Comparison of ENCODE assay signal across 13 mouse cellular contexts in genomic region chr12:108904276-108904653, GRCm38 (mm10). TPM values are rescaled to one million over a fixed set of nuclear protein-coding genes. Genes with fewer than 3 reads are reported as not detected.
DNase-seq lines count a peak whose midpoint lies in the region; ATAC-seq lines count a peak whose summit lies in the region.
"Had no signal": no experiment of that assay in that cellular context is flagged by ENCODE, and none has a peak within 500 bp of the region (broad histone marks: within the 10 kb centered on the region; RNA-seq: fewer than 3 reads in every experiment).

No protein-coding gene starts in this region.

- H3K9ac ChIP-seq in embryonic facial prominence, embryonic 14.5 days (ENCODE audit: low read depth, low read length) = peak overlapping the region; percentile 9; the same call in 1 of the 2 replicates
- 0 out of 2 replicates have a peak overlapping the region, but pooled peaks have one; percentile 8 for H3K9ac ChIP-seq in intestine, embryonic 15.5 days
- H3K9ac ChIP-seq in stomach, embryonic 14.5 days (replicated peaks; ENCODE audit: low read depth, low read length) = no peak overlapping the region
- H3K9ac ChIP-seq: heart, embryonic 15.5 days; liver, postnatal 0 days had no signal

- H3K4me1 ChIP-seq in embryonic facial prominence, embryonic 14.5 days (ENCODE audit: control insufficient read depth, insufficient read depth, low read length) = peaks cover 5% of the 10 kb centered on the region
- peaks cover 23% of the 10 kb centered on the region for H3K4me1 ChIP-seq in intestine, embryonic 15.5 days (replicated peaks)
- H3K4me1 ChIP-seq in stomach, embryonic 14.5 days (ENCODE audit: control insufficient read depth, insufficient read depth, low read length) = peaks cover 37% of the 10 kb centered on the region
- H3K4me1 ChIP-seq: heart, embryonic 15.5 days had no signal

- no peak overlapping the region for H3K4me2 ChIP-seq in embryonic facial prominence, embryonic 14.5 days (ENCODE audit: low read depth, low read length)
- H3K4me2 ChIP-seq in intestine, embryonic 15.5 days (replicated peaks) = no peak overlapping the region
- H3K4me2 ChIP-seq in stomach, embryonic 14.5 days (replicated peaks; ENCODE audit: low read depth, low read length) = no peak overlapping the region
- H3K4me2 ChIP-seq: heart, embryonic 15.5 days had no signal

- H3K9me3 ChIP-seq in embryonic facial prominence, embryonic 14.5 days (ENCODE audit: control insufficient read depth, low read length) = no peaks in the 10 kb centered on the region
- H3K9me3 ChIP-seq in intestine, embryonic 15.5 days = no peaks in the 10 kb centered on the region
- no peaks in the 10 kb centered on the region for H3K9me3 ChIP-seq in stomach, embryonic 14.5 days (ENCODE audit: control insufficient read depth, low read depth, low read length)
- H3K9me3 ChIP-seq: heart, embryonic 15.5 days; megakaryocyte, embryonic 14.5 days had no signal

- peaks cover 4% of the 10 kb centered on the region; the same call in 1 of the 2 replicates for H3K27me3 ChIP-seq in embryonic facial prominence, embryonic 14.5 days (replicated peaks; ENCODE audit: control insufficient read depth, insufficient read depth, low read length)
- H3K27me3 ChIP-seq in intestine, embryonic 15.5 days (replicated peaks) = no peaks in the 10 kb centered on the region
- H3K27me3 ChIP-seq in stomach, embryonic 14.5 days (ENCODE audit: control insufficient read depth, insufficient read depth, low read length) = no peaks in the 10 kb centered on the region
- H3K27me3 ChIP-seq: heart, embryonic 15.5 days; megakaryocyte, embryonic 14.5 days had no signal

- no peak for ATAC-seq in embryonic facial prominence, embryonic 14.5 days (ENCODE audit: low read depth)
- no peak for ATAC-seq in intestine, embryonic 15.5 days
- ATAC-seq in stomach, embryonic 14.5 days (ENCODE audit: insufficient number of reproducible peaks, insufficient read depth, low FRiP score, low read depth) = no peak
- ATAC-seq: CD4-positive, CD25-positive, alpha-beta regulatory T cell, adult 4 months; liver, postnatal 0 days had no signal

- H3K4me3 ChIP-seq in embryonic facial prominence, embryonic 14.5 days (ENCODE audit: low read depth, low read length) = no peak overlapping the region
- no peak overlapping the region for H3K4me3 ChIP-seq in intestine, embryonic 15.5 days (replicated peaks)
- no peak overlapping the region for H3K4me3 ChIP-seq in stomach, embryonic 14.5 days (ENCODE audit: low read depth, low read length)
- H3K4me3 ChIP-seq: heart, embryonic 15.5 days; left cerebral cortex, adult 2 months; megakaryocyte, embryonic 14.5 days had no signal

- peak; percentile 34 for DNase-seq in kidney, postnatal 10 days
- DNase-seq in kidney, adult 9 months = no peak
- peak; percentile 44 for DNase-seq in embryonic facial prominence, embryonic 14.5 days (ENCODE audit: low spot score)
- no peak for DNase-seq in left cerebral cortex, postnatal 4 days
- DNase-seq in ovary, adult 18-20 months (ENCODE audit: low spot score) = no peak

- 31% methylated on average over 8 of the region's 8 CpGs for WGBS in embryonic facial prominence, embryonic 14.5 days
- 30% methylated on average over 8 of the region's 8 CpGs for WGBS in intestine, embryonic 15.5 days
- 21% methylated on average over 8 of the region's 8 CpGs for WGBS in stomach, embryonic 14.5 days

- intact Hi-C loops in left cerebral cortex, postnatal 4 days (cut with DNase I) = loop anchor here (5.0 kb wide), 3 partner anchors 488 to 1493 kb away; no protein-coding TSS in a partner anchor

- H3K27ac ChIP-seq in embryonic facial prominence, embryonic 14.5 days (replicated peaks; ENCODE audit: low read depth, low read length) = no peak overlapping the region
- 0 out of 2 replicates have a peak overlapping the region, but pooled peaks have one; percentile 9 for H3K27ac ChIP-seq in intestine, embryonic 15.5 days
- H3K27ac ChIP-seq in stomach, embryonic 14.5 days (ENCODE audit: low read length) = peak overlapping the region; percentile 84
- H3K27ac ChIP-seq: heart, embryonic 15.5 days; kidney, postnatal 0 days; left cerebral cortex, adult 2 months had no signal

- H3K36me3 ChIP-seq in embryonic facial prominence, embryonic 14.5 days (ENCODE audit: control insufficient read depth, insufficient read depth, low read length) = no peaks in the 10 kb centered on the region
- H3K36me3 ChIP-seq in intestine, embryonic 15.5 days = no peaks in the 10 kb centered on the region
- H3K36me3 ChIP-seq in stomach, embryonic 14.5 days (ENCODE audit: control insufficient read depth, insufficient read depth, low read length) = no peaks in the 10 kb centered on the region; the same call in 1 of the 2 replicates
- H3K36me3 ChIP-seq: heart, embryonic 15.5 days had no signal

RNA-seq across cellular contexts. Expression of gene Wars, which starts 10.3 kb away (rescaled TPM):
- polyA plus RNA-seq in embryonic facial prominence, embryonic 14.5 days (2014; fragmentation: Nextera tagmentation; extraction: Ambion mirVana) = 63.6 and 73.1 TPM in 2 replicates
- 81.9 and 85.5 TPM in 2 replicates for polyA plus RNA-seq in intestine, embryonic 15.5 days (2015; fragmentation: Nextera tagmentation; extraction: Ambion mirVana)
- polyA plus RNA-seq in stomach, embryonic 14.5 days (2014; fragmentation: Nextera tagmentation; extraction: Ambion mirVana) = 94.2 and 100 TPM in 2 replicates
- total RNA-seq in left cerebral cortex, postnatal 4 days (2021) = 10 to 100 TPM; 93.2 to 99.7 TPM

RNA-seq across cellular contexts. Expression of gene Wdr25, which starts 10.8 kb away (rescaled TPM):
- polyA plus RNA-seq in embryonic facial prominence, embryonic 14.5 days (2014; fragmentation: Nextera tagmentation; extraction: Ambion mirVana) = 2.6 and 3.8 TPM in 2 replicates
- 5.7 and 8.3 TPM in 2 replicates for polyA plus RNA-seq in intestine, embryonic 15.5 days (2015; fragmentation: Nextera tagmentation; extraction: Ambion mirVana)
- 6.8 and 6.9 TPM in 2 replicates for polyA plus RNA-seq in stomach, embryonic 14.5 days (2014; fragmentation: Nextera tagmentation; extraction: Ambion mirVana)
- total RNA-seq in left cerebral cortex, postnatal 4 days (2021) = 1 to 10 TPM; 4.9 to 6.2 TPM

Comparison
In these comparisons a context has a peak if more than half of its experiments do, and no peak if none do; other contexts are left out.
1. DNase-seq: peak in kidney, postnatal 10 days (single experiment) and embryonic facial prominence, embryonic 14.5 days (single experiment); none in kidney, adult 9 months (single experiment), left cerebral cortex, postnatal 4 days (single experiment) and ovary, adult 18-20 months (single experiment).